Mouse (Mus musculus) myocyte (in vitro differentiated cells): ENCODE measurements around the gene Padi2.

Experiments used
- MAX ChIP-seq: IDR thresholded peaks from one replicate; pipeline ENCODE4 v1.6.1; 2011; ENCODE audit warnings: low read depth, mild to moderate bottlenecking, control low read depth
- MYOD1 ChIP-seq, 3 experiments: IDR thresholded peaks; one replicate each; pipeline ENCODE4 v1.6.1; 2011; ENCODE audit warnings: control low read depth in 2 of 3, low read depth in 2 of 3, mild to moderate bottlenecking in 2 of 3, moderate library complexity in 1 of 3; ENCODE audit not compliant: insufficient read length in 2 of 3, control insufficient read depth in 1 of 3

DNA sequence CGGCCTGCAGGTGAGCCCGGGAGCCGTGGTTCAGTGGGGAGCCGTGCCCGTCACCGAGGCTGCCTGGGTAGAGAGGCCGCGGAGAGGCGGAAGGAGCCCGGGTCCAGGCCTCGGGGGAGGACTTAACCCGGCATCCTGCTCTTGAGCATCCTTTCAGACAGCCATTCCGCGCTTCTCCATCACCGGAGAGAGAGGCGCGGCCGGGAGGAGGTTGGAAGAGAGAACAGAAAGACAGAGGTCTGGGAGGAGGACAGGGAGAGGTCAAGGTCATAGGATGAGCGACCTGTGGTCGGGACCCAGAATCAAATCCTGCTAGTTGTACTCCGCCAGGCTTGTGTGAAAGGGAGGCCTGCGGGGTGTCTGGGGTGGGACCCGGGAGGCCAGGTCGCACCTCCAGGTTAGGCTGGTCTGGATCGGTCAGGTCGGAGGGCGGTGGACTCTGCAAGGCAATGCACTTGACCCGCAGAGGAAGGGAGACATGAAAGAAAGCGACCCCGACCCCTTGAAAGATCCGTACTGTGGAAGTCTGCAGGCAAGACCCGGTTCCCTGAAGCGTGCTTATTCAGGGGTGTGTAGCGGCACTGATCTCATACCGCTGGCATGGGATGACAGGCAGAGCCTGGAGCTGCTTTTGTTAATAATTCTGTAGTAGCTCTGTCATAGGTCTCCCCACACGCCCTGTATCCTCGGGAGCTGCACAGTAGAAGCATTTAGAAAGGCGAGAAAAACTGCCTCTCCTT is 55.5 kb downstream of the Padi2 start:
- TF ChIP-seq MAX (no peak), MYOD1 (IDR thresholded peaks at IDR 0.05; ENCODE audit: control insufficient read depth in 1 of 3, insufficient read length in 2 of 3, low read depth in 2 of 3) (no peak)
